Mouse (Mus musculus) forebrain, embryonic 14.5 days (tissue): ENCODE data around the gene Hist1h3h. TPM values are rescaled to one million over a fixed set of nuclear protein-coding genes. Genes with fewer than 3 reads are reported as not detected.
A peak's percentile ranks its signal among the peaks of the same experiment; 100 is the strongest.
"Not testable (repeated sequence)": the region's sequence is repeated elsewhere in the genome, so short reads cannot be mapped to it uniquely, and the experiment has no call there.

Experiments
- ATAC-seq: fragments of 200-750 bp; cut with Nextera tagmentation; 2 replicates; pipeline ENCODE4 v1.8.0; 2017; ENCODE audit warnings: mild to moderate bottlenecking, moderate library complexity
- DNase-seq: peaks from one replicate; pipeline ENCODE4 v3.0.0-alpha.2; 2015; ENCODE audit warnings: low spot score
- H3K27ac ChIP-seq: fragments of 300-500 bp; sonication (generic); 2 replicates; pipeline ENCODE4 v1.5.1; 2014; ENCODE audit warnings: low read depth, mild to moderate bottlenecking, control low read depth, low read length, moderate library complexity
- H3K27me3 ChIP-seq: fragments of 300-500 bp; sonication (generic); replicated peaks from 2 replicates; pipeline ENCODE4 v1.6.1; 2014; ENCODE audit warnings: low read length, control low read depth, mixed read lengths; ENCODE audit not compliant: control insufficient read depth, insufficient read depth
- H3K36me3 ChIP-seq: fragments of 300-500 bp; sonication (generic); 2 replicates; pipeline ENCODE4 v1.6.1; 2014; ENCODE audit warnings: low read length, control low read depth; ENCODE audit not compliant: control insufficient read depth, insufficient read depth
- H3K4me1 ChIP-seq: fragments of 300-500 bp; sonication (generic); 2 replicates; pipeline ENCODE4 v1.6.1; 2014; ENCODE audit warnings: antibody characterized with exemption, low read length, control low read depth; ENCODE audit not compliant: control insufficient read depth, insufficient read depth
- H3K4me2 ChIP-seq: fragments of 300-500 bp; sonication (generic); 2 replicates; pipeline ENCODE4 v1.6.1; 2014; ENCODE audit warnings: mild to moderate bottlenecking, control low read depth, low read length
- H3K4me3 ChIP-seq: fragments of 300-500 bp; sonication (generic); 2 replicates; pipeline ENCODE4 v1.5.1; 2014; ENCODE audit warnings: low read depth, low read length, control low read depth
- H3K9ac ChIP-seq: fragments of 300-500 bp; sonication (generic); 2 replicates; pipeline ENCODE4 v1.6.1; 2014; ENCODE audit warnings: mild to moderate bottlenecking, low read length, control low read depth, moderate library complexity
- H3K9me3 ChIP-seq: fragments of 300-500 bp; sonication (generic); replicated peaks from 2 replicates; pipeline ENCODE4 v1.6.1; 2016; ENCODE audit warnings: low read length, control low read depth, mixed read lengths; ENCODE audit not compliant: control insufficient read depth
- WGBS: fragments of 180-500 bp; shearing (Covaris S2); extraction: QIAGEN DNeasy Blood & Tissue Kit; methylation state at CpG from one replicate; pipeline ENCODE4 v1.1.7; 2014; 5-methylcytosine and 5-hydroxymethylcytosine counted together
- polyA plus RNA-seq: library from polyadenylated mRNA; unstranded; fragments of >200 nt; fragmentation: Nextera tagmentation; extraction: Ambion mirVana; gene quantifications from 2 replicates; pipeline ENCODE4 v1.2.1, GENCODE M21; 2014

Gene Hist1h3h
- 7.3 and 11.0 TPM in 2 replicates for polyA plus RNA-seq

GRCm38 (mm10) chr13:21717397-21718357 lies at the start of gene Hist1h3h:
Gene Hist1h3h, plus strand, starts transcription at chr13:21717659.
- peak within 1 kb of the TSS; percentile 80 for H3K9ac ChIP-seq
- peak within 1 kb of the TSS; percentile 94 for H3K27ac ChIP-seq
- DNase-seq (peak; percentile 98), ATAC-seq (peak; percentile 54)
- peaks cover 29% of the 10 kb centered on the region for H3K4me1 ChIP-seq
- peak within 1 kb of the TSS; percentile 40 for H3K4me3 ChIP-seq
- H3K27me3 ChIP-seq, H3K36me3 ChIP-seq, H3K9me3 ChIP-seq: not testable (repeated sequence)
- under 1% methylated on average over 25 of the region's 56 CpGs for WGBS
- H3K4me2 ChIP-seq = peak within 1 kb of the TSS; percentile 84

DNA sequence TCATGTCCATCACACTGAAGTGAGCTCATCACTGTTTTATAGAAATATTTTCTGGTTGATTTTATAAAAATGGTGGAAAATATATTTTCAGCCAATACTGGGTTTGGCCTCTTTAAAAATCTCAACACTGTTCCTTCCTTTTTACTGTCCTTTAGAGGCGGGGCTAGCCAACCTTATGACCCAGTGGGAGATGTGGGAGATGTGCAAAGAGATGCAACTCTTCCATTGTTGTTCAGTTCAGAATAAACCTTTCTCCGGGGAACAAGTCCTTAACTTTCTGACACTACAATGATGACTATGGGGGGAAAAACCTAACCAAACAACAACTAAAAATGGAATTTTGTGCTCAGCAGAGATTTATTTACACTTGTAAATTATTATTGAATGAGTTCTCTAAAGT lies 40.2 kb upstream of the Hist1h3h start, which contains the start of gene Olfr1360:
Gene Olfr1360, minus strand, starts transcription at position 101 of the 400 bp plus-strand sequence.
- H3K4me3 ChIP-seq = no peak within 1 kb of the TSS
- H3K4me2 ChIP-seq = no peak within 1 kb of the TSS
- H3K9me3 ChIP-seq = no peaks in the 10 kb centered on the region
- no peak within 1 kb of the TSS for H3K27ac ChIP-seq
- H3K9ac ChIP-seq = no peak within 1 kb of the TSS
- DNase-seq (no peak), ATAC-seq (no peak)
- 90% methylated on average over 2 of the region's 2 CpGs for WGBS
- no peaks in the 10 kb centered on the region for H3K27me3 ChIP-seq
- no peaks in the 10 kb centered on the region for H3K36me3 ChIP-seq
- no peaks in the 10 kb centered on the region for H3K4me1 ChIP-seq

DNA sequence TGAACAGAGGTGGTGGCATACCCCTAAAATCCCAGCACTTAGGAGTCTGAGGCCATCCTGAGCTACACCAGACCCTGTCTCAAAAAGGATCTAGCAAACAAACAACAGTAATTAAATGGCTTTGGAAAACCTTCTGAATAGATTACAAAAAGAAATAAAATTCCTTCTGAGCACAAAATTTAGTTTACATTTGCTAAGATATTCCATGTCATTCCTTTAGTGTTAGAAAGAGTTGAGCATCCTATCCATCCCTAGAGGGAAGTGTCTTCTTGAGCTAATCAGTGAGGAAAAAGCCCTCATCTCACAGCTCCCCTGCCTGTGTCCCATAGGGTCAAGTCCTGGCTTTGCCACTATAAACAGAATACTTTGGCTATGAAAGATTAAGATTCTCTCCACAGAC lies 19.6 kb upstream of the Hist1h3h start, which contains the start of gene Olfr1359:
Gene Olfr1359, plus strand, starts transcription at position 301 of the 400 bp plus-strand sequence.
- ATAC-seq = no peak
- H3K4me2 ChIP-seq = no peak within 1 kb of the TSS
- H3K27ac ChIP-seq = no peak within 1 kb of the TSS
- H3K9me3 ChIP-seq = no peaks in the 10 kb centered on the region
- H3K27me3 ChIP-seq = no peaks in the 10 kb centered on the region
- H3K4me3 ChIP-seq = no peak within 1 kb of the TSS
- H3K36me3 ChIP-seq = no peaks in the 10 kb centered on the region
- DNase-seq = no peak
- no peak within 1 kb of the TSS for H3K9ac ChIP-seq
- no peaks in the 10 kb centered on the region for H3K4me1 ChIP-seq

DNA sequence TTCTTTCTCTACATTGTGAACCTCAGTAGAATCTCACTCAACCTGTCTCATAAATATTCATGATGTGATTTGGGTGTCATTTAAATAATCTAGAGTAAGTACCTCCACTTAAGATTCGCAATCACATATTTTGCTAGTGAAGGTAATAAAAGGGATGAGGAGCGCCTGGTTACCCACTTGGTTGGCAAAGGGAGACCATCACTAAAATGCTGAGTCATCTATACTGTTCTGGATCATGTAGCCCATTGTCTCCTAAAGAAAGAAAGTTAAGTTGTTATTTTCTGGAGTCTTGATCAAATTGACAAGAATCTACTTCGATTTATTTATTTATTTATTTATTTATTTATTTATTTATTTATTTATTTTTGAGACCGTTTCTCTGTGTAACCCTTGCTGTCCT lies 10.8 kb upstream of the Hist1h3h start:
- Histone ChIP-seq H3K9ac (no peak overlapping the region), H3K27me3 (no peaks in the 10 kb centered on the region), H3K4me1 (no peaks in the 10 kb centered on the region), H3K27ac (no peak overlapping the region), H3K4me2 (no peak overlapping the region), H3K9me3 (no peaks in the 10 kb centered on the region), H3K4me3 (no peak overlapping the region), H3K36me3 (no peaks in the 10 kb centered on the region)
- WGBS = 71% methylated on average over 4 of the region's 4 CpGs
- DNase-seq = no peak
- no peak for ATAC-seq

DNA sequence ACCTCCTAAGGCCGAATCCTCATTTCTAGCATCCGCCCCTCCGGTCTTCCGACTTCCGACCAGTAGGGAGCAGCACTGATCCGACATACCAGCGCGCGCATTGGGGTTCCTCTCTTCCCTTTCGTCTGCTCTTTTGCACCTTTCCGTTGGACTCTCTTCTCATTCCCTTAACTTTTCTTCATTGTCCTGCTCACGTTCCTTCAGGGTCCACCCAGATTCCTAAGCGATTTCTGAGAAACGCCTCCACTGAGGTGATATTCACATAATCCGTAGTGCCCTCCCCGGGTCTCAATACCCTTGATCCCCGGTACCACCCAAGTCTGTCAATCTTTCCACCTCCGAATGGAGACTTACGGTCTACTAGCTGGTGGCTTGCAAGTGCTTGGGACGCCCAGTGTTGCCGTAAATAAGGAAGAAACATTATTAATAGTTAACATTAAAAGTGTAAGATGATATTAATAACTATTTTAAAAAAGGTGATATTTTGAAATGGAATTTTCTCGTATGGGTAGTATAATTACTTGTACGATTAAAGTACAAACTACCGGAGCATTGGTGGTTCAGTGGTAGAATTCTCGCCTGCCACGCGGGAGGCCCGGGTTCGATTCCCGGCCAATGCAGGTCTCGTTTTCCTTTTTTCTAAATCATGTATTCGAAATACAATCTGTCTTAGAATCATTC lies 7.3 kb upstream of the Hist1h3h start:
- H3K9me3 ChIP-seq = no peaks in the 10 kb centered on the region
- H3K27ac ChIP-seq = peak overlapping the region; percentile 66; the same call in 1 of the 2 replicates
- DNase-seq (peak; percentile 89), ATAC-seq (peak; percentile 86)
- H3K9ac ChIP-seq = peak overlapping the region; percentile 63
- H3K4me1 ChIP-seq = peaks cover 4% of the 10 kb centered on the region
- H3K27me3 ChIP-seq = no peaks in the 10 kb centered on the region
- under 1% methylated on average over 32 of the region's 32 CpGs for WGBS
- H3K4me3 ChIP-seq = peak overlapping the region; percentile 56
- peak overlapping the region; percentile 67 for H3K4me2 ChIP-seq
- no peaks in the 10 kb centered on the region for H3K36me3 ChIP-seq

DNA sequence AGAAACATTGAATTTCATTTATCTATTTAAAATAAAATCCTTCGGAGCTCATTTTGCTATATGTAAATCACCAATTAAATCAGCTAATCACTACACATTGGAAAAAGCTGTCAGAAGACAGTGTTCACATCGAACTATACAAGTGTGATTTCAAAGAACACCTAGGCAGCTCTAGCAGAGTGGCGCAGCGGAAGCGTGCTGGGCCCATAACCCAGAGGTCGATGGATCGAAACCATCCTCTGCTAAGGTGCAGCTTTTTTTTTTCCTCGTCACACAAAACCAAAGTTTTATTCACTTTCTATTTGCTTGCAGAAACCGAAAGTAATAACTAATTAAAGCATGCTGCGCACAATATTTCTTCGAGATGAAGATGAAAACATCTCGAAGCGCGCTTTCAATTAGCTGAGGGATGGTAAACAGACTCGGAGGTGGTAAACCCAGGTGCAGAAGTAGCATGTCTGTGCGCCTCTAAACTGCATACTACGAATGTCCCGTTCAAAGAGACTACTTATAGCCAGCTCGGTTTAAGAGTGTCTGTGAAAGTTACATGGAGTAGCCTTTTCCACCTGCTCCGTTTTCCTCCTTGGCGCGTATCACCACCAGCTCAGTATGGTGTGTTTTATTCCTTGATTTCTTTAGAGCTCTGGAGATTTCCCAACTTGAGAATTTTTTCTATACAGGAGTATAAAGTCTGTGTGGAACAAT lies 6.5 kb upstream of the Hist1h3h start:
- no peaks in the 10 kb centered on the region for H3K36me3 ChIP-seq
- WGBS = 2% methylated on average over 22 of the region's 22 CpGs
- H3K27me3 ChIP-seq = no peaks in the 10 kb centered on the region
- H3K4me3 ChIP-seq = peak overlapping the region; percentile 56
- H3K9ac ChIP-seq = peak overlapping the region; percentile 54
- DNase-seq (peak; percentile 84), ATAC-seq (peak; percentile 84)
- H3K4me2 ChIP-seq = peak overlapping the region; percentile 67
- H3K4me1 ChIP-seq = peaks cover 8% of the 10 kb centered on the region
- H3K9me3 ChIP-seq = no peaks in the 10 kb centered on the region
- no peak overlapping the region for H3K27ac ChIP-seq

GRCm38 (mm10) chr13:21711698-21712097 lies 5.8 kb upstream of the Hist1h3h start:
- H3K27me3 ChIP-seq = no peaks in the 10 kb centered on the region
- H3K36me3 ChIP-seq = no peaks in the 10 kb centered on the region
- 19% methylated on average over 4 of the region's 4 CpGs for WGBS
- H3K9ac ChIP-seq = peak overlapping the region; percentile 54; the same call in 1 of the 2 replicates
- peak overlapping the region; percentile 56 for H3K4me3 ChIP-seq
- peaks cover 8% of the 10 kb centered on the region for H3K4me1 ChIP-seq
- ATAC-seq = no peak
- H3K9me3 ChIP-seq = no peaks in the 10 kb centered on the region
- H3K27ac ChIP-seq = no peak overlapping the region
- peak overlapping the region; percentile 67 for H3K4me2 ChIP-seq
- DNase-seq = no peak

DNA sequence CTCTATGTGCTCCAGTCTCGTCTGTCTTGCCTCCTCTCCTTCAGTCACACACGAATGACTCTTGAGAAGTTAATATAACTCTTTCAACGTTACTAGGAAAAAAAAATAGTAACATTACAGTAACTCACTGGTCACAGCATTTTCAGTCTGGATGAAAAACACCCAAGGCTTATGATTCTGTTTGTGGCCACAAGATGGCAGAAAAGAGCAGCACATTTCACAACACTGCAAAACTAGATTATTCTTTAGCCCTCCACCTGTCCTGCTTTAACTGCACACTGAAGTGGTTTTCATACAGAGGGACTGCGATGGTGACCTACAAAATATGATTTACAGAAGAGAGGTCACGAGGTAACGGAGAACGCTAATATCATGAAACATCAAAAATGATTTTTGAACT lies 2.7 kb upstream of the Hist1h3h start:
- H3K9me3 ChIP-seq = no peaks in the 10 kb centered on the region
- H3K4me2 ChIP-seq = peak overlapping the region; percentile 78
- peak overlapping the region; percentile 94 for H3K27ac ChIP-seq
- H3K9ac ChIP-seq = peak overlapping the region; percentile 69
- no peaks in the 10 kb centered on the region for H3K36me3 ChIP-seq
- peak; percentile 83 for DNase-seq
- H3K4me1 ChIP-seq = peaks cover 15% of the 10 kb centered on the region
- under 1% methylated on average over 7 of the region's 7 CpGs for WGBS
- H3K4me3 ChIP-seq = peak overlapping the region; percentile 40
- H3K27me3 ChIP-seq = no peaks in the 10 kb centered on the region
- no peak for ATAC-seq
